Mouse (Mus musculus): ENCODE measurements around the gene Ttc21a.

DNA sequence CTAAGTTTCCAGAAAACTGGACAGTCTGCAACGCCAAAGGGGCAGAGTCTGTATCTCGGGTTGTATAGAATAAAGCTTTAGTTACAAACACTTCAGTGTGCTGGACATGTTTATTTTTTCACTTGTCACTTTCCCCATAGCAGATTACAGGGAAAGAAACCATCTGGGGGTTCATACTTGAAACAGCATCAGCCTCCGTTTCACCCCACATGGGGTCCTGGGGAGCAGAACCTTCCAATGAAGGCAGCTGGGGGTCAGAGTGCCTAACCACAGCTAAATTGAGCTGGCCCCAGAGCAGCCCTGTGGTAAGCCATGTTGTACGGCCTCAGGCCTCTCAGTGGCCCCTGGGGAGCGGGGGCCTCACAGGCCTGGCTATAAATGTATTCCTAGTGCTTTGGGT is 10.9 kb upstream of the Ttc21a start:
- no peak for TF ChIP-seq CTCF (conservative IDR thresholded peaks at IDR 0.05; ENCODE audit: insufficient read depth, insufficient read length, low read depth, low read length)
- no peak for TF ChIP-seq POLR2A (IDR thresholded peaks at IDR 0.05; ENCODE audit: low read depth, low read length)

Data from kidney, adult 2 months (tissue).